Mouse (Mus musculus) MEL (cell line): ENCODE measurements around the gene Pbxip1.

Experiments
- CTCF ChIP-seq, 3 experiments: IDR thresholded peaks in 2 of 3; conservative IDR thresholded peaks in 1 of 3; 2 replicates each; pipeline ENCODE4 v1.5.1; 2011 to 2012; ENCODE audit warnings: low read length in 3 of 3, low read depth in 2 of 3, mild to moderate bottlenecking in 2 of 3, improper control_type of control experiment in 1 of 3, inconsistent platforms in 1 of 3, mixed read lengths in 1 of 3, moderate library complexity in 1 of 3; ENCODE audit not compliant: control insufficient read depth in 1 of 3, insufficient read depth in 1 of 3, poor library complexity in 1 of 3, severe bottlenecking in 1 of 3
- E2F4 ChIP-seq: IDR thresholded peaks from 2 replicates; pipeline ENCODE4 v1.6.1; 2011; ENCODE audit warnings: low read depth, low read length, improper control_type of control experiment, borderline replicate concordance
- GATA1 ChIP-seq: IDR thresholded peaks from 2 replicates; pipeline ENCODE4 v1.6.1; 2011; ENCODE audit warnings: low read depth, low read length, improper control_type of control experiment
- MAX ChIP-seq: IDR thresholded peaks from 2 replicates; pipeline ENCODE4 v1.6.1; 2011; ENCODE audit warnings: low read length, improper control_type of control experiment
- NELFE ChIP-seq: IDR thresholded peaks from 2 replicates; pipeline ENCODE4 v1.6.1; 2011; ENCODE audit warnings: low read depth, low read length, improper control_type of control experiment
- POLR2A ChIP-seq, 2 experiments: IDR thresholded peaks; 2 replicates each; pipeline ENCODE4 v1.6.1; 2011 to 2012; ENCODE audit warnings: low read length in 2 of 2, mild to moderate bottlenecking in 2 of 2, control low read depth in 1 of 2, improper control_type of control experiment in 1 of 2, low read depth in 1 of 2, moderate library complexity in 1 of 2; ENCODE audit not compliant: control insufficient read depth in 1 of 2, insufficient read depth in 1 of 2, poor library complexity in 1 of 2
- UBTF ChIP-seq: IDR thresholded peaks from 2 replicates; pipeline ENCODE4 v1.6.1; 2012; ENCODE audit warnings: low read depth, mild to moderate bottlenecking, inconsistent platforms, low read length, improper control_type of control experiment, moderate library complexity, borderline replicate concordance; ENCODE audit not compliant: insufficient read depth

DNA sequence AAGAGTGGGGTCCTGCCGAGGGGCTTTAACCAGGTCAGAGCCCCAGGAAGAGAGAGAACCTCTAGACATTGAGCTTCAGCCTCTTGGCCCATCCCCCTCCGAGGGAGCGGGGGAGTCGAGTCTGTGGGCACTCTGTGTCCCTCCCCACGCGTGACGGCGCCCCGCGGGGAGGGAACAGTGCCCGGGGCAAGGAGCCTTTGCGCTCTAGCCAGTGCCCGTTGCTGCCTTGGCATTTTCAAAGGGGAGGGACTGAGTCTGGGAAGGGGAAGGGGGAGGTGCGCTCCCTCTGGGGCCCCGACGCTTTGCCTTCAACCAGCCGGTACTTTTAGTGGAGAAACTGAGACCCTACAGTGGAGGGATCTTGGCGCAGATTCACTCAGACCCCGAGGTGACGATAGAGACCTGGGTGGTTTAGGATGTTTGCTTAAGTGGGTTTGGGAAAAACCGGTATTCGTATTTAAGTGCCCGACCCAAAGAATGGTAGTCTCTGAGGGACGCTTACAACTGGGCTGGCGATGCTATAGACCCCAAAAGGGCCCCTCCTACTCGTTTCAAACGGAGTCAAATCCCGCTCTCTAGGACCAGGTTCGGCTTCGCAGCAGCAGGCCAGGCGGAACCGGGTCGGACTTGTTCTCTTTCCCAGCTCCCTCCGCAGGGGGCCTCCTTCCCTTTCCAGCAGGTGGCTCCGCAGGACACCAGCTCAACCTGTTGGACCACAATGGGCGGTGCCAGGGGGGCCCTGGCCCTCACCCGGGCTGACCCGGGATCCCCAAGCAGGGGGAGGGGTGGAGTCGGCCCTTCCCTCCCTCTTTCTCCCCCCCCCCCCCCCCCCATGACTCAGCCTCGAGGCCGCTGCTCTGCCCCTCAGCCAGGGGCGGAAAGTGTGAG is 42.3 kb upstream of the Pbxip1 start, which contains the start of gene Zbtb7b:
- 0 out of 2 replicates have a peak, but pooled peaks have one; percentile 63 for TF ChIP-seq E2F4
- TF ChIP-seq CTCF (IDR thresholded peaks at IDR 0.05 in 2 of 3, conservative IDR thresholded peaks at IDR 0.05 in 1 of 3; ENCODE audit: control insufficient read depth in 1 of 3, insufficient read depth in 1 of 3, low read depth in 2 of 3, low read length in 3 of 3, poor library complexity in 1 of 3, severe bottlenecking in 1 of 3): peak in 2 of 3 experiments; percentile 7 to 20; a peak in 2 of 6 replicates
- TF ChIP-seq NELFE: peak; percentile 26
- TF ChIP-seq MAX: peak; percentile 38
- no peak for TF ChIP-seq UBTF
- peak in 1 of 2 experiments; percentile 40; a peak in 2 of 4 replicates for TF ChIP-seq POLR2A (IDR thresholded peaks at IDR 0.05; ENCODE audit: control insufficient read depth in 1 of 2, insufficient read depth in 1 of 2, low read depth in 1 of 2, low read length in 2 of 2, poor library complexity in 1 of 2)
- TF ChIP-seq GATA1: no peak
